Mouse (Mus musculus) stomach, postnatal 0 days (tissue): ENCODE data around the gene Peak1.

Experiments used
- CTCF ChIP-seq: IDR thresholded peaks from 2 replicates; pipeline ENCODE4 v1.5.1; 2016; ENCODE audit warnings: antibody characterized with exemption, low read depth, mild to moderate bottlenecking, moderate library complexity
- EP300 ChIP-seq: optimal IDR thresholded peaks from 2 replicates; pipeline ENCODE3; 2016; ENCODE audit warnings: antibody characterized with exemption

DNA sequence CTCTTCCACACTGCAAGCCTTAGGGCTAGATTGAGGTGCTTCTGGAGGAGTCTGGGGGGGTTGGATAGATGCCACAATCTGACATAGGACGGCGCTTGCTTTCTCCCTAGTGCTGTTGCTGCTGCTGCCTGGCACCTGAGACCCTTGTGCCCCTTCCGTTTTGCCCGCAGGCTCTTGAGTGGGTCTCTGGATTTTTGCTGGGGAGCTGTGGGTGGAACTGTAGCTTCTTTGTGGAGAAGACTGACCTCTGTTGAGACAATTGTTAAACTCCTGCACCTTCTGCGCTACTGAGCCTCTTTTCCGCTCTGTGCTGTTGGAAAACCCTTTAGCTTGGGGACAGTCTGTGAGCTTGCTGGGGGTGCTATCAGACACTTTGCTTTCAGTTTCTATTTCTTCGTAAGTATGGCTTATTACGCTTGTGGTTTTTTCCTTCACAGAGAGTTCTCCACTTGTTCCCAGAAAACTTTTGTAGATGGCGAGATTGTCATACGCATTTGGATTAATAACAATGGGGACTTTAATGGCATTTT is 159.5 kb downstream of the Peak1 start:
- TF ChIP-seq CTCF, result no peak
- TF ChIP-seq EP300, result no peak
